Mouse (Mus musculus) lung, adult 2 months (tissue): ENCODE data around the gene Gm42957.

Experiments
- CTCF ChIP-seq: fragments of 200-500 bp; IDR thresholded peaks from 2 replicates; pipeline ENCODE4 v1.5.1; 2011; ENCODE audit warnings: mild to moderate bottlenecking, low read length, control low read depth; ENCODE audit not compliant: insufficient read depth
- POLR2A ChIP-seq: fragments of 200-500 bp; IDR thresholded peaks from 2 replicates; pipeline ENCODE4 v1.6.1; 2011; ENCODE audit warnings: low read depth, mild to moderate bottlenecking, control low read depth, low read length, borderline replicate concordance; ENCODE audit errors: extremely low read depth

DNA sequence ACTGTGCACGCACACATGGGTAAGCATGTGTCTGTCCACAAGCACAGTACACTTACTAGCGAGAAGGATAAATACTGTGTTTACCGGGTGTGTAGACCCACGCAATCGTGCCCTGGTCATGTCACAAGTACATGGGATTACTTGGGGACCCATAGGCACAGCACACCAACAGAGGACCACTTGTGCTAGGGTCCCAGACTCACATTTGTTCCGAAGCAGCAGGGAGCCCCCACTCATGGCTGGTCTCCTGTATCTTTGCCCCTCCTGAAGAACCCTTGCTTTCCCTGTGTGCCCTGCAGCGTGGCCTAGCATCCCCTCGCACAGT lies 36.2 kb upstream of the Gm42957 start:
- TF ChIP-seq CTCF (no peak), POLR2A (no peak)
